Mouse (Mus musculus) neutrophil, adult 5-6 weeks (primary cell): Measurements from ENCODE around the gene C2cd5. TPM values are rescaled to one million over a fixed set of nuclear protein-coding genes. Genes with fewer than 3 reads are reported as not detected.
"Not testable (repeated sequence)": the region's sequence is repeated elsewhere in the genome, so short reads cannot be mapped to it uniquely, and the experiment has no call there.

Source experiments
- ATAC-seq: fragments of 151-379, 151-347 bp; 2 replicates; pipeline ENCODE4 v1.8.0; 2017; ENCODE audit warnings: mild to moderate bottlenecking, moderate TSS enrichment; ENCODE audit not compliant: insufficient number of reproducible peaks, poor library complexity, low FRiP score, severe bottlenecking; ENCODE audit errors: extremely low read depth
- total RNA-seq: library from RNA; stranded (forward); fragments of 200-1000 nt; gene quantifications from 2 replicates; pipeline ENCODE4 v1.2.3, GENCODE M21; 2017

The C2cd5 gene
- total RNA-seq = 40.3 and 43.1 TPM in 2 replicates

GRCm38 (mm10) chr6:143099681-143100382 is at the start of gene C2cd5:
TSS of gene C2cd5 (minus strand) at chr6:143100141.
- peak; percentile 95 for ATAC-seq

- ATAC-seq = peak; percentile 38; the same call in 1 of the 2 replicates
Observed at GRCm38 (mm10) chr6:143148868-143149267, 48.9 kb upstream of the C2cd5 start.

GRCm38 (mm10) chr6:143146756-143147155 is 46.8 kb upstream of the C2cd5 start:
- ATAC-seq = peak; percentile 71

GRCm38 (mm10) chr6:143145051-143145450 is 45.1 kb upstream of the C2cd5 start:
- ATAC-seq = peak; percentile 80

GRCm38 (mm10) chr6:143144556-143144955 is 44.6 kb upstream of the C2cd5 start:
- no peak for ATAC-seq

GRCm38 (mm10) chr6:143143775-143144273 is 43.9 kb upstream of the C2cd5 start:
- no peak for ATAC-seq

GRCm38 (mm10) chr6:143143321-143143720 is 43.4 kb upstream of the C2cd5 start:
- no peak for ATAC-seq

- no peak for ATAC-seq
Observed at GRCm38 (mm10) chr6:143142861-143143260, 42.9 kb upstream of the C2cd5 start.

- not testable (repeated sequence) for ATAC-seq
Observed at GRCm38 (mm10) chr6:143141624-143142592, 42.0 kb upstream of the C2cd5 start.

GRCm38 (mm10) chr6:143140884-143141283 is 40.9 kb upstream of the C2cd5 start:
- no peak for ATAC-seq

GRCm38 (mm10) chr6:143139417-143139816 is 39.5 kb upstream of the C2cd5 start:
- no peak for ATAC-seq

GRCm38 (mm10) chr6:143137341-143137740 is 37.4 kb upstream of the C2cd5 start:
- no peak for ATAC-seq

GRCm38 (mm10) chr6:143136688-143137087 is 36.7 kb upstream of the C2cd5 start:
- no peak for ATAC-seq

- ATAC-seq = no peak
Observed at GRCm38 (mm10) chr6:143135097-143135496, 35.2 kb upstream of the C2cd5 start.

- ATAC-seq = no peak
Observed at GRCm38 (mm10) chr6:143133150-143133549, 33.2 kb upstream of the C2cd5 start.

- ATAC-seq = no peak
Observed at GRCm38 (mm10) chr6:143131895-143132652, 32.1 kb upstream of the C2cd5 start.

- ATAC-seq = peak; percentile 61; the same call in 1 of the 2 replicates
Observed at GRCm38 (mm10) chr6:143130411-143130810, 30.5 kb upstream of the C2cd5 start.

GRCm38 (mm10) chr6:143129952-143130351 is 30.0 kb upstream of the C2cd5 start:
- no peak for ATAC-seq

GRCm38 (mm10) chr6:143129466-143129865 is 29.5 kb upstream of the C2cd5 start:
- ATAC-seq = no peak
